Mouse (Mus musculus): ENCODE results near the gene Eid3.

DNA sequence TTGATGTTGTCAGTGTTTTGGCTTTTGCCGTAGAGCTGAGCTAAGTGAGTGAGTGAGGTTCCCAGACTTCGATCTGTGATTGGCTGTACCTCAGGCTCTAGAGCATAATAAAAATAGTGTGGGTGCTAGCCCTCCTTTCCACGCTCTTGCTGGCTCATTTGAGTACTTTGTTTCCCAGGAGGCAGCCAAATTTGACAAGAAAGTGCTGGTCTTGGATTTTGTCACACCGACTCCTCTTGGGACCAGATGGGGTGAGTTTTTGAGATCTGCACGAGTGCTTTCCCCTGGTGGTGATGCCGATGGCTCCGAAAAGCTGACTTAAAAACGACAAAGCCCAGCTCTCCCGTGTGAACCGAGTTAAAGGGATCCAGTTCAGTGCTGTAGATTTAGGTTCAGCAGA lies 9.0 kb downstream of the Eid3 start:
- no peak for TF ChIP-seq CTCF (conservative IDR thresholded peaks at IDR 0.05; ENCODE audit: insufficient read depth, insufficient read length, low read depth, low read length)
- TF ChIP-seq POLR2A (IDR thresholded peaks at IDR 0.05; ENCODE audit: low read depth, low read length), result no peak

All from kidney, adult 2 months (tissue).